Mouse (Mus musculus): ENCODE measurements around the gene Olfr1272. TPM values are rescaled to one million over a fixed set of nuclear protein-coding genes. Genes with fewer than 3 reads are reported as not detected.
"Not testable (repeated sequence)": the region's sequence is repeated elsewhere in the genome, so short reads cannot be mapped to it uniquely, and the experiment has no call there.

Gene Olfr1272
- not detected in 2 replicates for polyA plus RNA-seq (2015; fragmentation: Nextera tagmentation; extraction: Ambion mirVana)

GRCm38 (mm10) chr2:90292741-90293140 is at the start of gene Olfr1272:
TSS of gene Olfr1272 (minus strand) at chr2:90292841.
- H3K4me1 ChIP-seq (replicated peaks): no peaks in the 10 kb centered on the region
- no peak within 1 kb of the TSS for H3K9ac ChIP-seq
- no peak within 1 kb of the TSS for H3K4me3 ChIP-seq (replicated peaks)
- 69% methylated on average over 6 of the region's 6 CpGs for WGBS (ENCODE audit: insufficient replicate concordance)
- H3K27ac ChIP-seq (replicated peaks): no peak within 1 kb of the TSS
- ATAC-seq (ENCODE audit: insufficient read depth): no peak
- no peaks in the 10 kb centered on the region for H3K9me3 ChIP-seq (replicated peaks)
- no peak within 1 kb of the TSS for H3K4me2 ChIP-seq
- no peaks in the 10 kb centered on the region for H3K27me3 ChIP-seq
- H3K36me3 ChIP-seq (replicated peaks): no peaks in the 10 kb centered on the region

GRCm38 (mm10) chr2:90321900-90322299 is 29.3 kb upstream of the Olfr1272 start, which contains the start of gene Gm13769:
TSS of gene Gm13769 (plus strand) at chr2:90322200.
- not testable (repeated sequence) for H3K27ac ChIP-seq (replicated peaks); H3K4me3 ChIP-seq (replicated peaks); H3K4me1 ChIP-seq (replicated peaks); H3K27me3 ChIP-seq; H3K9me3 ChIP-seq (replicated peaks); H3K9ac ChIP-seq; H3K4me2 ChIP-seq; ATAC-seq (ENCODE audit: insufficient read depth); H3K36me3 ChIP-seq (replicated peaks)
- no CpG with 5 or more reads among the region's 6 CpGs for WGBS (ENCODE audit: insufficient replicate concordance)

GRCm38 (mm10) chr2:90270932-90271331 is 21.7 kb downstream of the Olfr1272 start, which contains the start of gene Olfr1271:
TSS of gene Olfr1271 (minus strand) at chr2:90271032.
- no peak within 1 kb of the TSS for H3K4me2 ChIP-seq
- H3K27me3 ChIP-seq: no peaks in the 10 kb centered on the region
- no peak within 1 kb of the TSS for H3K9ac ChIP-seq
- no peak within 1 kb of the TSS for H3K4me3 ChIP-seq (replicated peaks)
- 60% methylated on average over 2 of the region's 2 CpGs for WGBS (ENCODE audit: insufficient replicate concordance)
- H3K27ac ChIP-seq (replicated peaks): no peak within 1 kb of the TSS
- no peaks in the 10 kb centered on the region for H3K4me1 ChIP-seq (replicated peaks)
- no peaks in the 10 kb centered on the region for H3K9me3 ChIP-seq (replicated peaks)
- no peak for ATAC-seq (ENCODE audit: insufficient read depth)
- H3K36me3 ChIP-seq (replicated peaks): no peaks in the 10 kb centered on the region

- ATAC-seq (ENCODE audit: insufficient read depth): no peak
- H3K9me3 ChIP-seq (replicated peaks): no peaks in the 10 kb centered on the region
- H3K4me2 ChIP-seq: no peak within 1 kb of the TSS
- 68% methylated on average over 4 of the region's 4 CpGs for WGBS (ENCODE audit: insufficient replicate concordance)
- H3K9ac ChIP-seq: no peak within 1 kb of the TSS
- no peaks in the 10 kb centered on the region for H3K27me3 ChIP-seq
- H3K27ac ChIP-seq (replicated peaks): no peak within 1 kb of the TSS
- H3K4me1 ChIP-seq (replicated peaks): no peaks in the 10 kb centered on the region
- H3K4me3 ChIP-seq (replicated peaks): no peak within 1 kb of the TSS
- no peaks in the 10 kb centered on the region for H3K36me3 ChIP-seq (replicated peaks)
Measured at GRCm38 (mm10) chr2:90257492-90257891, 35.1 kb downstream of the Olfr1272 start, which contains the start of gene Olfr142. TSS of gene Olfr142 (minus strand) at chr2:90257592.

Other genes starting within 250 kb of the Olfr1272 start
- gene Olfr140, start 229.2 kb downstream of the Olfr1272 start, polyA plus RNA-seq (2015; fragmentation: Nextera tagmentation; extraction: Ambion mirVana): not detected in 2 replicates
- not detected in 2 replicates for gene Olfr1269, start 171.4 kb downstream of the Olfr1272 start, polyA plus RNA-seq (2015; fragmentation: Nextera tagmentation; extraction: Ambion mirVana)
- gene Olfr32, start 150.5 kb downstream of the Olfr1272 start, polyA plus RNA-seq (2015; fragmentation: Nextera tagmentation; extraction: Ambion mirVana): not detected in 2 replicates
- not detected in 2 replicates for gene Olfr1270, start 139.8 kb downstream of the Olfr1272 start, polyA plus RNA-seq (2015; fragmentation: Nextera tagmentation; extraction: Ambion mirVana)
- gene Olfr1506, start 68.3 kb downstream of the Olfr1272 start, polyA plus RNA-seq (2015; fragmentation: Nextera tagmentation; extraction: Ambion mirVana): not detected in 2 replicates
- gene Olfr142, start 35.2 kb downstream of the Olfr1272 start, polyA plus RNA-seq (2015; fragmentation: Nextera tagmentation; extraction: Ambion mirVana): not detected in 2 replicates
- not detected in 2 replicates for gene Olfr1271, start 21.8 kb downstream of the Olfr1272 start, polyA plus RNA-seq (2015; fragmentation: Nextera tagmentation; extraction: Ambion mirVana)
- not detected in 2 replicates for gene Gm13769, start 29.4 kb upstream of the Olfr1272 start, polyA plus RNA-seq (2015; fragmentation: Nextera tagmentation; extraction: Ambion mirVana)
- gene Olfr1274-ps, start 105.8 kb upstream of the Olfr1272 start, polyA plus RNA-seq (2015; fragmentation: Nextera tagmentation; extraction: Ambion mirVana): not detected in 2 replicates

Measured in liver, embryonic 15.5 days (tissue).